Mouse (Mus musculus) E14TG2a.4 (cell line): Measurements from ENCODE around the gene Zfp526.

Experiments
- CTCF ChIP-seq: conservative IDR thresholded peaks from 2 replicates; pipeline ENCODE4 v1.5.1; 2014; ENCODE audit warnings: low read length
- NANOG ChIP-seq: IDR thresholded peaks from 2 replicates; pipeline ENCODE4 v1.6.1; 2014; ENCODE audit warnings: borderline replicate concordance, low read length, mixed read lengths

DNA sequence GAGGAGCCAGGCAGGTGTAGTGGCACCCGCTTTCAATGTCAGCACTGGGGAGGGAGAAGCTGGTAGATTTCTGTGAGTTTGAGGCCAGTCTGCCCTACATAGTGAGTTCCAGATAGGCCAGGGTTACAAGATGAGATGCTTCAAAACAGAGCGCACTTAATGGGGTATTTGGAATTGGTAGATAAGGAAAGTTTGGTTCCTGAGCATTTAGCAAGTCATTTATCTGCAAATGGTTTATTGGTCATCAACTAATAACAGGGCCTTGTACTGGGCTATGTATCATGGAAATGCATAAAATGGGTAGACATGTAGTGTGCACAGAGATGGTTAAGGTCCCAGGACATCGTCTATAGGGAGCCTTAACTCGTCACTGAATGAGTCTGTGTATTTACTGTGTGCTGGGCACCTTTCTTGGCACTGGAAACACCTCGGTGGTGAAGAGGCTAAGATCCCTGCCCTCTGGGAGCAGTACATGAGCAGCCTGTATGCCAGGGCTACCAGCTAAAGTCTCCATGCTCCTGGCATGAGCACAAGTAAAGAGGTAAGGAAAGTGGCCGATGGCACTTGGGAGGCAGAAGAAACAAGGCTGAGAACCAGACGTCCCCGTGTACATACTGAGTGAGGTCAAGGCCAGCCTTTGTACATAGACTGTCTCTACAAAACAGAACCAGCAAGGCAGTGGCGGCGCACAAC lies 1.2 kb downstream of the Zfp526 start:
- TF ChIP-seq CTCF (no peak), NANOG (no peak)
